16 mouse cellular contexts compared by ENCODE assay signal in the genomic region with DNA sequence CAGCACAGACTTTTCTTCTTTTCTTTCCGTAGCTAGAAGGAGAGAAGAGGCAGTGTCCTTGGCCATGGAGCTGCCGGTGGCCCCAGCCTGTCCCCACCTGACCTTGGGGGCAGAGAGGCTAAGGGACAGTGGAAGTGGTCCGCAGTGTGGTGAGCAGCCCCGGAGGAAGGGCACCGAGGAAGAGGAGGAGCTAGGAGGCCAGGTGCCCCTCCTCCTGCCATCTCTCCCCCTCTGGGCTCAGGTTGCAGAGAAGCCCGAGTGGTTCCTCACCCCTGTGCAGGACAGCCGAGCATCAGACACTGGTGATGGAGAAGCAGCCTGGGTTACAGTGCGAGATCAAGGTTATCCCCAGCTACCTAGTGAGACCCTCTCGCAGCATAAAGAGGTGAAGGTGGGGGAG. TPM values are rescaled to one million over a fixed set of nuclear protein-coding genes. Genes with fewer than 3 reads are reported as not detected.
DNase-seq lines count a peak whose midpoint lies in the region; ATAC-seq and TF ChIP-seq lines count a peak whose summit lies in the region.
"Had no signal": no experiment of that assay in that cellular context is flagged by ENCODE, and none has a peak within 500 bp of the region (broad histone marks: within the 10 kb centered on the region; RNA-seq: fewer than 3 reads in every experiment).

A gene (minus strand): TSS at position 167 of the 400 bp plus-strand sequence.

- H3K27me3 ChIP-seq in kidney, embryonic 14.5 days (ENCODE audit: control insufficient read depth, insufficient read depth, low read length) = no peaks in the 10 kb centered on the region
- no peaks in the 10 kb centered on the region for H3K27me3 ChIP-seq in stomach, embryonic 14.5 days (ENCODE audit: control insufficient read depth, insufficient read depth, low read length)
- no peaks in the 10 kb centered on the region; the same call in 1 of the 2 replicates for H3K27me3 ChIP-seq in stomach, postnatal 0 days (ENCODE audit: control insufficient read depth, insufficient read depth, low read length)
- H3K27me3 ChIP-seq: liver, embryonic 15.5 days; Patski had no signal

- no peak for TF ChIP-seq EP300 in stomach, postnatal 0 days (optimal IDR thresholded peaks at IDR 0.05)

- DNase-seq in kidney, adult 18-20 months = no peak
- DNase-seq in stomach, postnatal 0 days (ENCODE audit: low spot score) = no peak
- no peak for DNase-seq in gonadal fat pad, adult 2 months (ENCODE audit: low read depth)
- DNase-seq in left cerebral cortex, adult 11 months (ENCODE audit: low spot score) = no peak
- no peak for DNase-seq in urinary bladder, postnatal 36 days (ENCODE audit: low spot score in 2 of 2)
- DNase-seq: cerebellum, adult 11-12 months; heart, adult 2 months; heart, postnatal 36 days; retina, postnatal 1 day; thymus, postnatal 25 days had no signal

- H3K4me1 ChIP-seq in kidney, embryonic 14.5 days (ENCODE audit: control insufficient read depth, insufficient read depth, low read length) = no peaks in the 10 kb centered on the region
- H3K4me1 ChIP-seq in stomach, embryonic 14.5 days (ENCODE audit: control insufficient read depth, insufficient read depth, low read length) = no peaks in the 10 kb centered on the region
- H3K4me1 ChIP-seq in stomach, postnatal 0 days (replicated peaks; ENCODE audit: control insufficient read depth, insufficient read depth) = no peaks in the 10 kb centered on the region

- WGBS in kidney, embryonic 14.5 days = 8% methylated on average over 9 of the region's 9 CpGs
- 9% methylated on average over 9 of the region's 9 CpGs for WGBS in stomach, embryonic 14.5 days
- 12% methylated on average over 9 of the region's 9 CpGs for WGBS in stomach, postnatal 0 days

- peak within 1 kb of the TSS; percentile 37 for H3K4me2 ChIP-seq in kidney, embryonic 14.5 days (replicated peaks; ENCODE audit: low read depth, low read length)
- H3K4me2 ChIP-seq in stomach, embryonic 14.5 days (replicated peaks; ENCODE audit: low read depth, low read length) = no peak within 1 kb of the TSS; the same call in 1 of the 2 replicates
- H3K4me2 ChIP-seq in stomach, postnatal 0 days (replicated peaks; ENCODE audit: low read depth) = no peak within 1 kb of the TSS
- H3K4me2 ChIP-seq: liver, embryonic 15.5 days had no signal

- no peak within 1 kb of the TSS for H3K27ac ChIP-seq in kidney, embryonic 14.5 days (ENCODE audit: low read depth, low read length)
- H3K27ac ChIP-seq in stomach, embryonic 14.5 days (ENCODE audit: low read length) = no peak within 1 kb of the TSS
- no peak within 1 kb of the TSS for H3K27ac ChIP-seq in stomach, postnatal 0 days (replicated peaks)
- H3K27ac ChIP-seq: heart, adult 2 months; liver, embryonic 15.5 days had no signal

- H3K4me3 ChIP-seq in kidney, embryonic 14.5 days (ENCODE audit: low read length) = peak within 1 kb of the TSS; percentile 28
- H3K4me3 ChIP-seq in stomach, embryonic 14.5 days (ENCODE audit: low read depth, low read length) = no peak within 1 kb of the TSS
- H3K4me3 ChIP-seq in stomach, postnatal 0 days (ENCODE audit: low read depth, low read length) = no peak within 1 kb of the TSS
- H3K4me3 ChIP-seq: erythroblast, embryonic 14.5 days; heart, adult 2 months; liver, embryonic 15.5 days; megakaryocyte, embryonic 14.5 days had no signal

- peak; percentile 54; the same call in 1 of the 2 replicates for ATAC-seq in kidney, embryonic 14.5 days (ENCODE audit: low FRiP score, low TSS enrichment)
- ATAC-seq in stomach, embryonic 14.5 days (ENCODE audit: insufficient number of reproducible peaks, insufficient read depth, low FRiP score, low read depth) = 0 out of 2 replicates have a peak, but pooled peaks have one; percentile 37
- no peak for ATAC-seq in stomach, postnatal 0 days (ENCODE audit: low FRiP score, low TSS enrichment)
- ATAC-seq: Patski had no signal

- H3K9me3 ChIP-seq in kidney, embryonic 14.5 days (ENCODE audit: control insufficient read depth, low read length) = no peaks in the 10 kb centered on the region
- no peaks in the 10 kb centered on the region for H3K9me3 ChIP-seq in stomach, embryonic 14.5 days (ENCODE audit: control insufficient read depth, low read depth, low read length)
- no peaks in the 10 kb centered on the region for H3K9me3 ChIP-seq in stomach, postnatal 0 days (ENCODE audit: control insufficient read depth, low read length)
- H3K9me3 ChIP-seq: liver, embryonic 15.5 days; megakaryocyte, embryonic 14.5 days had no signal

- no peak for TF ChIP-seq CTCF in stomach, postnatal 0 days (IDR thresholded peaks at IDR 0.05; ENCODE audit: low read depth)

- H3K9ac ChIP-seq in kidney, embryonic 14.5 days (ENCODE audit: low read depth, low read length) = peak within 1 kb of the TSS; percentile 34; the same call in 1 of the 2 replicates
- H3K9ac ChIP-seq in stomach, embryonic 14.5 days (replicated peaks; ENCODE audit: low read depth, low read length) = no peak within 1 kb of the TSS
- no peak within 1 kb of the TSS for H3K9ac ChIP-seq in stomach, postnatal 0 days (ENCODE audit: low read length)
- H3K9ac ChIP-seq: liver, embryonic 15.5 days had no signal

- H3K36me3 ChIP-seq in kidney, embryonic 14.5 days (ENCODE audit: control insufficient read depth, insufficient read depth, low read length) = no peaks in the 10 kb centered on the region
- H3K36me3 ChIP-seq in stomach, embryonic 14.5 days (ENCODE audit: control insufficient read depth, insufficient read depth, low read length) = no peaks in the 10 kb centered on the region
- H3K36me3 ChIP-seq in stomach, postnatal 0 days (ENCODE audit: control insufficient read depth, insufficient read depth, low read length) = no peaks in the 10 kb centered on the region
- H3K36me3 ChIP-seq: liver, embryonic 15.5 days had no signal

RNA-seq across cellular contexts. Expression of the gene that starts here (rescaled TPM):
- polyA plus RNA-seq in kidney, embryonic 14.5 days (2014; fragmentation: Nextera tagmentation; extraction: Ambion mirVana) = 10.2 and 10.3 TPM in 2 replicates
- 1.9 and 2.2 TPM in 2 replicates for polyA plus RNA-seq in stomach, embryonic 14.5 days (2014; fragmentation: Nextera tagmentation; extraction: Ambion mirVana)
- polyA plus RNA-seq in stomach, postnatal 0 days (2015; fragmentation: Nextera tagmentation; extraction: Ambion mirVana) = 1.7 and 2.2 TPM in 2 replicates
- polyA plus RNA-seq in gonadal fat pad, adult 2 months (2012; rRNA removed) = 12.2 and 15.4 TPM in 2 replicates
